Mouse (Mus musculus) adrenal gland, postnatal 14 days (tissue): ENCODE results near the gene Birc2. TPM values are rescaled to one million over a fixed set of nuclear protein-coding genes. Genes with fewer than 3 reads are reported as not detected.

Source experiments
- DNase-seq: peaks from one replicate; pipeline ENCODE4 v3.0.0; 2021; ENCODE audit warnings: mixed read lengths
- total RNA-seq: library from RNA; stranded (reverse); gene quantifications from 2 replicates; pipeline ENCODE4 v1.2.3, GENCODE M21; 2021

The Birc2 gene
- total RNA-seq, 1 experiment from 2014 or later = 40.6 TPM

DNA sequence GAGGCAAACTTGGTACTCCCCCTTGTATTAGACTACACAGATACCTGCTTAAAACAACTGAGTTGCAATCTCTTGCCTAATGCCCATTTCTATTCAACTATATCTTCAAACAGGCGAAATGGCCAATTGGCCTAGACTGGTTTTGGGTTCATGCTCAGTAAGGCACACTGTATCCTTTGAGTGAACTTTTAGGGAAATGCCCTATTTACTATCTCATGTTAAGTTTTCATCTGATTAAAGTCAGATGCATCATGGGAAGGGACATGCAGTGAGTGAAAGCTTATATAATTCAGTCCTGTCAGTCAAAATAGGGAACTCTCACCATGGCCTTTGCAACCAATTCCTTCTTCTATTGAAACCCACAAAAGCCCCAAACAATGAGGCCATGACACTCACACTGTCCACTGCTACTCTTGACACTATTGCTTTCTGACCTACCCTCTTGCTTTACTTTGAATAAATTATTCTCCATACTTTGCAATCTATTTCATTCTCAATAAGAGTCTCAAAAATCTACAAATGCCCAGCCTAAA is 9.9 kb upstream of the Birc2 start:
- DNase-seq = no peak

DNA sequence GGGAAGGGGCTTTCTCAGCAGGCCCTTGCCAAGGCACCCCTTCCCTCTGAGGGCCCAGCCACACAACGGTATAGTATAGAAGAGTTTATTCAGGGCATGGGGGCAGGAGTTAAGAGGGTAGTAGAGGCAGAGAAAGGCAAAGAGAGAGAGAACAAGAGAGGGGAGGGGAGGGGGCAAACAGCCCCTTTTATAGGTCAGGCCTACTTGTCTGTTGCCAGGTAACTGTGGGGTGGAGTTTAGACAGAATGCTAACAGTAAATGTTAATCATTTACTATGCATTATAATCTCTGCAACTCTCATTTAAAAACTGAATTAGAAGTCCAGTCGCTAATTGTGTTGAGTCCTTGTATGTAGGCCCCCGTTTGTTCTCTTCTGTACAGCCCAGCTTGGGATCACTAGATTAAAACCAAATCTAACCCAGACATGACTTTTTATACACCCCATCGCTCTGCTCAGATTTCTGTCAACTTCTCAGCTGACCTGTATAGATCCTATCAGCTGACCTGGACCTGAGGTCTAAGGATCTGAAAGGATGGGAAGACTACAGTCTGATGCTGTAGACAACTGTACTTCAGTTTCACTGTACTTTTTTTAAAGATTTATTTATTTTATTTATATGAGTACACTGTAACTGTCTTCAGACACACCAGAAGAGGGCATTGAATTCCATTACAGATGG is 8.5 kb upstream of the Birc2 start:
- DNase-seq = no peak

DNA sequence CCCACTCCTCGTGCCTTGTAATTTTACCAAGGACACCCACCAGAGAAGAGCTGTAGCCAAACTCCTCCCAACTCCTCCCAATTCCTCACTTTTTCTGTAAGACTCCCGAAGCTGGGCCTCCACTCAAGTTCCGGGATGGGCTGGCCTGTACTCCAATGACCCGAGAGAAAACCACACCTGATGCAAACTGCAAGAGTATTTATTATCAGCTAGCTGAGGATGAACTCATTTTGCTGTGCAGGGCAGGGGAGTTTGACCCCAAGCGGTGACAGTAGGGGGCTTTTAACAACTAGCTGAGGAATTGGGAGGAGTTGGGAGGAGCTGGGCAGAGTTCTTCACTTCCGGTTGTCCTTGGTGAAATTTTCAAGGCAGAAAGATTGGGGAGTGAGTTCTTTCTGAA is 4.4 kb upstream of the Birc2 start:
- DNase-seq = peak; percentile 67

DNA sequence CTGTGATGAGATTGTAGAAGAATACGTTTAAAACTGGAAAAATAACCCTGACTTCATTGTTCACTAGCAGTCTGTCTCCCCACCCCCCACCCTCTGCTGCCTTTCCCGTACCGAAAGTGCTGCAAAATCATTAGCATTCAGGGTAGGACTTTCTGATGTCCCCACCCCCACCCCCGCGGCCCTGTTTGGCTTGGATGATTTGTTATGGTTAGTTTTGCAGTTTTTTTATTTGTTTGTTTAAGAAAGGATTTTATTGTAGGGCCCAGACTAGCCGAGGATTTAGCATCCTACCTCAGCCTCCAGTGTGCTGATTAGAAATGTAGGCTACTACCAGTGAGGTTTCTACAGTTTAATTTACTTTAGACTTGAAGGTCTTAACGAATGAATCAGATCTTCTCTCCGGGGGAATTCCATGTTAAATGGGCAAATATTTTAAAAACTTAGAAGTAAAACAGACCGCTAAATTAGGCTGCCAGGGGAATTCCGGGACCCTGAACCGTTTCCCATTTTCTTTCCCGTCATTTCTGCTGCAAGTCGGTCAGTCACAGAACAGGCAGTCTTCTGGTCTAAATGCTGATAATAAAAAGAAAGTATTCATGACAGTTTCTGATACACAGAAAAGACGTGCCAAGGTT is 1.1 kb upstream of the Birc2 start:
- DNase-seq = peak; percentile 49

DNA sequence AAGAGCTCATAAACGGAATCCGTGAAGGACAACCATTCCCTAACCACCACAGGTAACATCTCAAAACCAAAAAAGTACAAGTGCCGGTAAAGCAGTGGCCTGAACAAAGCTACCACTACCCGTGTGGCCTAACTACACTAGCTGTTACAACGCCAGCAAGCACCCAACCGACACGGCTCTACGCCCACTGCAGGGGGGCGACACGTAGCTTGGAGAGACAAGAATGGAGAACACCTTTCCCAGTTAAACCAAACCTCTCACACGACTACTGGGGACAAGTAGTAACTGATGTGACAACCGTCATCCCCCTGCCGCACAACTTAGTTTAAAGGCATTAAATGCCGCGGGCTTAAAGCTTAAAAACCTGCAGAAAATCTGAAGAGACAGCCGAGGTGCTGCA is 533 bp downstream of the Birc2 start:
- peak; percentile 60 for DNase-seq

DNA sequence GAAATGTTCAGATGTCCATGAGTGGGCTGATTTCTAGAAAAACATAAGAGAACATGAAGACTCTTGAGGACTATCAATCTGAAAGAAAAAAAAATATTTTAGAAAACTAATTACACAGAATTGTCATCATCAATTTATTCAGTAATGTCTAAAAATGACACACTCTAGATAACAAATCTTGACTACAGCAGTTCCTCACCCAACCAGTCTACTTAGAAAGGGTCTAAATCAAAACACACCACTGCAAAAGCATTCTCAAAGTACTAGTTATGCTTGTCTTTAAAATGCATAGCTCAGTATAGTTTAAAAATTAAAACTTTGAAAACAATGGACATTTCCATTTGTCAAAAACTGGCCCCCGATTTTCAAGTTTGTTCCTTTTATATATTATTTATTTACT is 1.6 kb downstream of the Birc2 start:
- DNase-seq = no peak

DNA sequence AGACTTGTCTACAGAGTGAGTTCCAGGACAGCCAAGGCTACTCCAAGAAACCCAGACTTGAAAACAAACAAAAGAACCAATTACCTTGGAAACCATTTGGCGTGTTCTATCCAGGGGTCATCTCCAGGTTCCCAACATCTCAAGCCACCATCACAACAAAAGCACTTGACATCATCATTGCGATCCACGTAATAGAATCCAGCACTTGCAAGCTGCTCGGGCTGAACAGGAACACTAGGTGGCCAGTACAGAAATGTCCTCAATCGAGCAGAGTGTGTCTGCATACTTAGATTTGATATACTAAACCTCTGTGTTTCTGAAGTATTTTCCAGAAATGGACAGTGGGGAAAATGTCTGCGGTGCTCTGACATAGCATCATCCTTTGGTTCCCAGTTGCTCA is 3.4 kb downstream of the Birc2 start:
- no peak for DNase-seq

DNA sequence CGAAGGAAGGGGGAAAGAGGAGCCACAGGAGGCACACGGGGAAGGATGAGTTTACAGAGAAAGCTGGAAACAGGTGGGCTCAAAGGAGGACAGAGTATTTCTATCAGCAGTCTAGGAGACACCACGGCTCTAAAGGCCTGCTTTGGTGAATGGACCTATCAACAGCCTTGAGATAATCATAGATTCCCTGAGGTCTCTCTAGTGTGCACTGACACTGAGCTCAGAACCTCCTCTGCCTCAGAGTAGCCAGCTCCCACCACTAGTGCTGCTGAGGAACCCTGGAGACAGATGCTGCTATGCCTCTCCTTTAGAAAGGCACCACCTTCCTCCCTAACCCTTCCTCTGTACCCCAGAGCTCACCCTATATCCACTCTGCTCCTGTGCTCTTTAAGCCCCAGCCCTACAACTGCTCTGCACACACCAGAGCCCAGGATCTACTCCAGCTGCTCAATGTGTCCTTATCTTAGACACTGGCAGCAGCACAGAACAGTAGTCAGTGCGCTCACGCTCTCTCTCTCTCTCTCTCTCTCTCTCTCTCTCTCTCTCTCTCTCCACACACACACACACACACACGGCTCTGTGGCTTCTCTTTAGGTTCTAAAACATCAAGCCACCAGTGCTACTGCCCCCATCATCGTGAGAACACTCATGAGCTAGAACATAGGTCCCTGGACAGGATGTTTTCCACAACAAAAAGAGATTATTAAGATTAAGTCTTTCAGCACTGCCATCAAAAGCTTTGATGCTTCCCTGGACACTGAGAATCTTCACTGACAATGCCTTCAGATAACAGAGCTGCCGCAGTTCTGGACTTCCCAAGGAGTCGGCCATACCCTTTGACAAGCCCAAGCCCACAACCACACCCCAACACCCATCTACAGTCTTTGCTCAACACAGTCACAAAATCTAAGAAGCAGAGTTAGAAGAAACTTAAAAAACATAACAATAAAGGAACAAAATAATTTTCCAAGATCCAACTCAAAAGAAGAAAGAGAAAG is 7.0 kb downstream of the Birc2 start:
- no peak for DNase-seq

DNA sequence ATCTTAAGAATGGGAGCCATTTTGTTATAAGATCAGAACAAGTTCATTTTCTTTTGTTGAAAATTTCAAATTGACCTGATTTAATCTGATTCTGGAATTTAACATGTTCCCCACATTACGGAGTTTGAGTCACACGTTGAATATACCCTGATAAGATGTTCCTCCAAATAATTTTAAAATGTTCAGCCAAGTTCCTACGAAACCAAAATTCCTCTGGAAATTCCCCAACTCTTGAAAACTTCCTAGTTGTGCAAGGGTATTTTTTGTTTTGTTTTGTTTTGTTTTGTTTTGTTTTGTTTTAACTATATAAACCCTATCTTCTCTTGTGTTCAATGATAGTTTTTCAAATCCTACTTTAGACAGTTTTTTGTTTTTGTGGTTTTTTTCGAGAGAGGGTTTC is 8.2 kb downstream of the Birc2 start:
- DNase-seq = no peak

DNA sequence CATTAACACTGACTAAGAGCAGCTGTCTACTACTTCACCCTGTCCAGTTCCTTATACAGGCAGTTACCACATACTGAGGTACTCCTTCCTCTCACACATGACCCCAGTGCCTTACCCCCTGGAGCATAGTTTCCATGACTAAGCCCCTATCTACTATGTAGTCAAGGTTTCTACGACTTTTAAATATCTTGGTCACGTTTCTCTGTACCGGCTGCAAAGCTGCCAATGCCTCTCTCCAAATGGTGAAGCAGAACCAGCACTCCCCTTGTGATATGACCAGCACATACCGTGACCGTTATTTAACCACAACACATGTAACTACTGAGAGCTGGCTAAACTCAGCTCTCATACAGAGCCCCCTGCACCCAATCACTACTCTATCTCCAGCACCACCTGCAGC is 11.9 kb downstream of the Birc2 start:
- no peak for DNase-seq

DNA sequence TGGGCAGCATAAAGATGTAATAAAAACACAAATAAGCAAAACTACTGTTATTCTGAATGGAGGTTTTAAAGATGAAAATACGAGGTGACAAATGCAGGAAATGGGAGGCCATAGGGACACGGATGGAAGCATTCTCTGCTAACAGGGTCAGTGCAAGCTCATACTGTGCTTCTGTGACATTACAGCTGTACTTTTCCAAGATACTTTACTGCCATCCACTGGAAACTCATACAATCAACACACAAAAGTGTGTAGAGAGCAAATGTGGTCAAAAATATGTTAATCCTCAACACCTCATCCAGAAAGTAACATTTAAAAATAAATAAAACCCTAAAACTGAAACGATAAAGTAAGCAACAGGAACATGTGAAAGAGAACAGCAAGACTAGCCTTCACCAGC is 14.1 kb downstream of the Birc2 start:
- DNase-seq = no peak

DNA sequence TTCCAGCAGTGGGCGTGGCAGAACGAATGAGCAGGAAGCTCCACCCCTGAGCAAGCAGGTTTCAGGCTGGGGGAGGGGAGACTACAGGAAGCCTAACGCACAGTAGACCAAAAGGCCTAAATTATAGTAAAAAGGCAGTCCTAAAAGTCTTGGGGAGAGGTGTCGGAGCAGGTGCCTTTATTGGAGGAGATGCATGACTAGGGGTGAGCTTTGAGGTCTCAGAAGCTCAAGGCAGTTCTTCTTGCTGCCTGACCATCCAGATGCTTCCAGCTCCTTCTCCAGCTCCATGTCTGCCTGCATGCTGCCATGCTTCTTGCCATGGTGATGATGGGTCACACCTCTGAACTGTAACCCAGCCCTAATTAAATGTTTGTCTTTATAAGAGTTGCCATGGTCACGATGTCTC is 31.8 kb downstream of the Birc2 start:
- DNase-seq = no peak

DNA sequence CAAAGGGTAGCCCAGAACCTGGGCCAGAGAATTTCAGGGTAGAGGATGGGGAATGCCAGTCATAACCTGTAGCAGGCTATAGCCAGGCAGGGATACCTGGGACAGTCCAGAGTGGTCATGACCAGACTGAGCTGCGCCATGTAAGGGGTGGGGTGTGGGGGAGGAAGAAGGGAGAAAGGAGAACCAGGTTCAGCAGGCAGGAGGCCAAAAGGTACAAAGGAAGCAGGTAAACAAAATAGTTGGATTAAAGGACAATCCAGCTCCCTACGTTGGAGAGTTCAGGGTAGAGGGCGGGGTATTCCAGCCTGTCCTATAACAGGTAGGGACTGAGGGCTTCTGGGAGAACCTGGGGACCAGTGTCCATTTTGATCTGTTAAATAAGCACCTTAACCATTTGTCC is 38.3 kb downstream of the Birc2 start:
- DNase-seq = no peak

DNA sequence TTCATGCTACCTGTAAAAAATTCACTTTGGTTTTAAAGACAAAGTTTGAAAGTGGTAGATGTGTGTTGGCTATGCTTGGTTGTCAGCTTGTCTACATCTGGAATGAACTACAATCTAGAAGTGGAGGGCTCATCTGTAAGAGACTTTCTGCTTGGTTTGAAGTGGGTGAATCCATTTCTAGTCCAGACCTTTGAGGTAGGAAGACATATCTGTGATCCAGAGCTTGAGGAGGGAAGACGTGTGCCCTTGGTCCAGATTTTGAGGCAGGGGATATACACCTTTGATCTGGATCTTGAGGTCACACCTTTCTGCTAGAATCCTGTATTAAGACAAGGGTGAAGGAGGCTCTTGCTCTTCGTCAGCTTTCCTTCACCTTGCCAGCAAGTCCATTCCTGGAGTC is 39.3 kb downstream of the Birc2 start:
- DNase-seq = no peak

DNA sequence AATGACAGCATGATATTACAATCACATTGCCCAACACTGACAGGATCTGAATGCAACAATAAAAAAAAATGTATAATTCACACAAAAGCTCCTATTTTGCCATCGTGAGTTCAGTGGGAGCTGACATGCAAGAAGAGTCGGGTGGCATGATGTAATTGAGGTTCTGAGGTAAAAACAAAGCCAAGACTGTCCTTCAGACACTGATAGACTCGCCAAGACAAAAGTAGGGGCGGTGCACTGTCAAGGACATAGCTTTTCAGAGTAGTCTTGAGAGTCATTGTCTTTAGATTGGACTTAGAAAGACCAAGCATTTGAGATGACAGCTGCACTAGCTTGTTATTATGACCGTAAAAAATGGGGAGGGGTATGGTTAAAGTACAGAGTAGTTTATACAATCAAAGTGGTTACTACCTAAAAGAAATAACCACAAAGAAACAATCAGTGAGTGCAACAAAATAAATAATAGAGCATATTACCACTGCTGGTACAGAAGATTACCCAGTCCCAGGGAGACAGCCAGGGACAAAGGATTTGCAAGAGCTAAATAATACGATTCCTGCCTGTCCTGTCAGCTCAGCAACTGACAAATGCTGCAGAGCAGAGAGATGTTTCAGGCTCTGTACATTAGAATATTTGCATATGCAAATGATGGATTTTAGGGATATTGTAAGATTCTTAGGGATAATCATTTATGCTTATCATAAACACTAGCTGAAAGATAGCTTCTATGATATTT is 40.6 kb downstream of the Birc2 start:
- DNase-seq = peak; percentile 29

DNA sequence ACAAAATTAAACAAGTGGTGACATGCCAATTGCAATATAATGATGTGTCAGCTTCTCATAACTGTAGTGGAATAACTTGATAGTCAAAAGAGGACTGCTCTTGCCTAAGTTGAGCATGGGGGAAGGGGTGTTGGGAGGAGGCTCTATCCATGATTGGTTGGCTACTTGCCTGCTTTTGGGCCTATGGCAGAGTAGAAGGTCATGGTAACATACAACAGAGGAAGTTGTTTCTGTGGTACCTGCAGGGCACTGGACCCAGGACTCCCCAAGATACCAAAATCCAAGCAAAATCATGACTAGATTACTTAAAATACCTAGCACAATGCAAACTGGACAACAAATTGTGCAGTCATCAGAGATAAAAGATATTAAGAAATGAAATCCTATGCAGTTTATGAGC is 41.3 kb downstream of the Birc2 start:
- DNase-seq = no peak

DNA sequence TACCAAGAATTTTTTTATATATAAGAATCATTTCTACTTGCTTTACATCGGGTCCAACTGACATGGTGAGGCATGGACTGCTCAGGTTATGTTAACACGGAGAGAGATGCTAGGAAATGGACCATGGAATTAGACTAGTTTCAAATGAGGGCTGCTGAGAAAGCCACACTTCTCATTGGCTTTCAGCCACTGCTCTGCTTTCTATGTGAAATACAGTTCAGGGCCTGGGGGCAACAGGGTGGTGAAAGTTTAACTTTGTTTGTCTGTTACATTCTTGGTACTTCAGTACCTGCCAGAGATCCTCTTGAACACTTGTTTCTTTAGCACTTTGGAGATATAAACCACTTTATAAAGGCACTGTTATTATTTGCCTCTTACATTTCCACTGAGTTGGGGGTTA is 43.3 kb downstream of the Birc2 start:
- no peak for DNase-seq

DNA sequence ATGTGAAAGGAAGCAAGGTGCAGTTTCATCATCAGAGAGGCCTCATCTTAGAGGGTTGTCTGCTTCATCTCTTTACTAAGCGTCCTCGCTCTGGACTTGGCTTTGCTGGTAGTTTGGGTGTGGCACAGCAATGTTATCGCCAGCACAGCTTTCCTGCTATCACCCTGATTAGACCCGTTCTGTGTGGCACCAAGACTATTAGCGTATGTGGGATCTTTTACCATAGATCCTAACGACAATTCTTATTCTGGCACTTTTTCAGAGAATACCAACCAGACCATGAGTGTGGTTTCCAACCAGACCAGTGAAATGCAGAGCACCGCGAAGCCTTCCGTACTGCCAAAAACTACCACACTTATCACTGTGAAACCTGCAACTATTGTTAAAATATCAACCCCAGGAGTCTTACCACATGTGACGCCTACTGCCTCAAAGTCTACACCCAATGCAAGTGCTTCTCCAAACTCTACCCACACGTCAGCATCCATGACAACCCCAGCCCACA is 46.2 kb downstream of the Birc2 start:
- no peak for DNase-seq

DNA sequence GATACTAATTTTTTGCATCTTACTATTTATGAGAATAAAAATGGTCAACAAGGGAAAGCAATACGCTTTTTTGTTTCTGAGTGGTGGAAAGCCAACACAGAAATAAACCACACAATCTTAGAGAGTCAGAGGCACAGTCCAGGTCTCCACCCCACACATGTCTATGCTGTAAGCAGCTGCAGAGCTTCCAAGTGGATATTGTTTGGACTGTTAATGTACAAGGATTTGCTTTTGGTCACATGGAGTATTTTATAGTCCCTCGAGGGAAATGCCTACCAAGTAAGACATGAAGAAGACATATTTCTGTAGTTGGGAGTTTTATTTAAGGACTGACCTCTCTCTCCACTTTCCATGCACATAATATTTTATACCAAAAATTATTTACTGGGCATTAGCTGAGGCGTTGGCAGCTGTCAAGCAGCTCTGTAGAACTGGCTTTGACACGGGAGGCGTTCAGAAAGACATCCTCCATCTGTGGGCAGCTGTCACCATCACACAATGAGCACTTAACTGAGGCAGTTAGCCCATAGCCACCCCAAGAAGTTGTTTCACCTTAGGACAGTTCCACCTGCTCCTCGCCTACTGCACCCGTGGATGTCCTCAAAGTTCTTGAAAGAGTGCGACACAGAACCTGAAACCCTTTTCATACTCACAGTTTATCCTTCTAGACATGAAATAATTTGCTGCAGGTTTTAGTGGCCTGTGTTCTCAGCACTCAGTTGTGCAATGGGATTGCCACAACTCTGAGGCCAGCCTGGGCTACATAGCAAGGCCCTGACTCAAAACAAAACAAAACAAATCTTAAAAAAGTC is 46.9 kb downstream of the Birc2 start:
- no peak for DNase-seq

DNA sequence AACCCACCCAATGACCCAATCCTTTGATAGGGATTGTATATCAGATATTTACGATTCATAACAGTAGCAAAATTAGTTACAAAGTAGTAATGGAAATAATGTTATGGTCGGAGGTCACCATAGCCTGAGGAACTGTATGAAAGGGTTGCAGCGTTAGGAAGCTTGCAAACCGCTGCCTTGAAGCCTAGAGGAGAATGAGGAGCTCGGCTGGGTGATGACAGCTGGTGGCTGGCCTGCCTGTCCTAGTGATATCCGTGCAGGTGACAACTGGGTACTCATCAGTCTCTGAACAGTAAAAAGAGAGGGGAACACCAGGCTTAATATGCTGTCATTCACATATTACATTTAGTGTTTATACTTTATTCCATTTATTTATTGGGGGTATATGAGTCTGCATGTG is 48.5 kb downstream of the Birc2 start:
- DNase-seq = no peak

DNA sequence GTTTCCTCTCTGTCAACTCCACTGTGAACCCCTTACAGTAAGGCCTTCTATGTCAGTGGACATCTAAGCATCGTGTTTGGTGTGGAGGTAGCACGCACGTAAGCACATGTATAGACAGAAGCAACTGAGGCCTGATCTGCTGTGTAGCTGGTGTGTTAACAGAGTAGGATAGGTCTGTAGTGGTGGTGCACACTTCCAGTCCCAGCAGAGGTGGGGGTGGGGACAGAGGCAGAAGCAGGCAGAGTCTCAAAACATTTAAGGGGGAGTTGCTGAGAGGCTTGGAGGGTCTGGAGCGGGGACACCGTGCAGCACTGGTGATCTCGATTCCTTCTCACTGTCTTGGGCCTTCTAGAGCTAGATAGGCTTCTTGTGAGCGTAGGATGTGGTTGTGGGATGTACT is 50.8 kb downstream of the Birc2 start:
- DNase-seq = no peak
